In the genomic region with DNA sequence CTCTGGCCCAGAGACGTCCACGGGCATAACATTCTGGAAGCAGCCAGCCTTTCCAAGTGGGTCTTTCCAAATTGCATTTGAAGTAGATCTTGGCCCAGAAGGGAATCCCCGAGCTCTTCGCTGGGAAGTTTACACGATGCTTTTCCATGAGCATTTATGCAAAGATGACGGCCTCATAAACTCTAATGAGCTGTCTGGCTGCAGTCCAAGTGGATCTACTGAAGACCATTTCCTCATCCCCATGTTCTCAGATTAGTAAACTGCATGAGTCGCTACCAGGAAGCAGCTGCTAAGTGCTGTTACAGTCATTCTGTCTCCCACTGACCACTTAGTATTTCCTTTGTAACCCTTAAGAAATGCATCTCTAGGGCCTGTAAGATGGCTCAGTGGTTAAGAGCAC, we compare ENCODE assay signal across 11 mouse cellular contexts. TPM values are rescaled to one million over a fixed set of nuclear protein-coding genes. Genes with fewer than 3 reads are reported as not detected.
DNase-seq lines count a peak whose midpoint lies in the region; ATAC-seq and TF ChIP-seq lines count a peak whose summit lies in the region.
"Had no signal": no experiment of that assay in that cellular context is flagged by ENCODE, and none has a peak within 500 bp of the region (broad histone marks: within the 10 kb centered on the region; RNA-seq: fewer than 3 reads in every experiment).

No protein-coding gene starts in this region.

- no peak overlapping the region for H3K9ac ChIP-seq in kidney, postnatal 0 days (ENCODE audit: low read depth, low read length)
- no peak overlapping the region for H3K9ac ChIP-seq in kidney, embryonic 14.5 days (ENCODE audit: low read depth, low read length)
- no peak overlapping the region for H3K9ac ChIP-seq in heart, embryonic 15.5 days
- H3K9ac ChIP-seq: forebrain, postnatal 0 days; liver, postnatal 0 days; neural tube, embryonic 12.5 days had no signal

- H3K4me1 ChIP-seq in kidney, postnatal 0 days (replicated peaks; ENCODE audit: insufficient read depth, low read length) = peaks cover 4% of the 10 kb centered on the region; the same call in 1 of the 2 replicates
- peaks cover 14% of the 10 kb centered on the region for H3K4me1 ChIP-seq in kidney, embryonic 14.5 days (ENCODE audit: control insufficient read depth, insufficient read depth, low read length)
- peaks cover 34% of the 10 kb centered on the region for H3K4me1 ChIP-seq in heart, embryonic 15.5 days (replicated peaks)

- WGBS in kidney, postnatal 0 days = 46% methylated on average over 7 of the region's 7 CpGs
- WGBS in kidney, embryonic 14.5 days = 60% methylated on average over 7 of the region's 7 CpGs
- 42% methylated on average over 7 of the region's 7 CpGs for WGBS in heart, embryonic 15.5 days

- no peak overlapping the region for H3K27ac ChIP-seq in kidney, postnatal 0 days
- no peak overlapping the region for H3K27ac ChIP-seq in kidney, embryonic 14.5 days (ENCODE audit: low read depth, low read length)
- peak overlapping the region; percentile 29 for H3K27ac ChIP-seq in heart, embryonic 15.5 days
- H3K27ac ChIP-seq: neural tube, embryonic 12.5 days had no signal

- no peaks in the 10 kb centered on the region for H3K27me3 ChIP-seq in kidney, postnatal 0 days (ENCODE audit: insufficient read depth, low read length)
- H3K27me3 ChIP-seq in kidney, embryonic 14.5 days (ENCODE audit: control insufficient read depth, insufficient read depth, low read length) = no peaks in the 10 kb centered on the region
- 0 out of 2 replicates have a peak, but pooled peaks cover 3% of the 10 kb centered on the region for H3K27me3 ChIP-seq in heart, embryonic 15.5 days

- DNase-seq in kidney, postnatal 0 days (ENCODE audit: low spot score) = peak; percentile 82
- peak; percentile 94 for DNase-seq in NIH3T3 (ENCODE audit: low read depth)
- no peak for DNase-seq in left cerebral cortex, postnatal 25 days (ENCODE audit: low spot score in 2 of 2)
- DNase-seq in left cerebral cortex, adult 8-10 months (ENCODE audit: low spot score in 2 of 2) = no peak
- DNase-seq: cerebellum, adult 2 months; forebrain, postnatal 0 days; liver, postnatal 0 days had no signal

- H3K4me3 ChIP-seq in kidney, postnatal 0 days (replicated peaks; ENCODE audit: low read depth, low read length) = no peak overlapping the region
- H3K4me3 ChIP-seq in kidney, embryonic 14.5 days (ENCODE audit: low read length) = no peak overlapping the region
- no peak overlapping the region for H3K4me3 ChIP-seq in heart, embryonic 15.5 days
- H3K4me3 ChIP-seq: neural tube, embryonic 12.5 days had no signal

- no peak overlapping the region for H3K4me2 ChIP-seq in kidney, postnatal 0 days (ENCODE audit: low read length)
- H3K4me2 ChIP-seq in kidney, embryonic 14.5 days (replicated peaks; ENCODE audit: low read depth, low read length) = no peak overlapping the region
- H3K4me2 ChIP-seq in heart, embryonic 15.5 days = no peak overlapping the region
- H3K4me2 ChIP-seq: neural tube, embryonic 12.5 days had no signal

- no peaks in the 10 kb centered on the region for H3K9me3 ChIP-seq in kidney, postnatal 0 days (replicated peaks; ENCODE audit: low read length)
- H3K9me3 ChIP-seq in kidney, embryonic 14.5 days (ENCODE audit: control insufficient read depth, low read length) = no peaks in the 10 kb centered on the region
- H3K9me3 ChIP-seq in heart, embryonic 15.5 days (replicated peaks) = no peaks in the 10 kb centered on the region
- H3K9me3 ChIP-seq: neural tube, embryonic 12.5 days had no signal

- no peaks in the 10 kb centered on the region for H3K36me3 ChIP-seq in kidney, postnatal 0 days (ENCODE audit: insufficient read depth, low read length)
- no peaks in the 10 kb centered on the region for H3K36me3 ChIP-seq in kidney, embryonic 14.5 days (ENCODE audit: control insufficient read depth, insufficient read depth, low read length)
- H3K36me3 ChIP-seq in heart, embryonic 15.5 days = no peaks in the 10 kb centered on the region
- H3K36me3 ChIP-seq: neural tube, embryonic 12.5 days had no signal

- no peak for TF ChIP-seq CTCF in kidney, postnatal 0 days (IDR thresholded peaks at IDR 0.05; ENCODE audit: low read depth)

- intact Hi-C loops in left cerebral cortex, postnatal 25 days (cut with DNase I) = no loop called here

- no peak for ATAC-seq in kidney, postnatal 0 days (replicated peaks; ENCODE audit: low FRiP score, low read depth)
- ATAC-seq in kidney, embryonic 14.5 days (ENCODE audit: low FRiP score, low TSS enrichment) = no peak
- no peak for ATAC-seq in heart, embryonic 15.5 days (replicated peaks; ENCODE audit: insufficient number of reproducible peaks, insufficient read depth, low FRiP score, low read depth)
- peak; percentile 42; the same call in 1 of the 2 replicates for ATAC-seq in megakaryocyte progenitor cell, adult 5-6 weeks (replicated peaks; ENCODE audit: poor library complexity)
- ATAC-seq: forebrain, postnatal 0 days; liver, postnatal 0 days had no signal

RNA-seq across cellular contexts. Expression of a gene that starts 42.4 kb away (rescaled TPM):
- polyA plus RNA-seq in kidney, postnatal 0 days (2015; fragmentation: Nextera tagmentation; extraction: Ambion mirVana) = 58.2 and 62.3 TPM in 2 replicates
- polyA plus RNA-seq in kidney, embryonic 14.5 days (2014; fragmentation: Nextera tagmentation; extraction: Ambion mirVana) = 33.3 and 45.3 TPM in 2 replicates
- 26.9 and 32.1 TPM in 2 replicates for polyA plus RNA-seq in heart, embryonic 15.5 days (2015; fragmentation: Nextera tagmentation; extraction: Ambion mirVana)
- total RNA-seq in megakaryocyte progenitor cell, adult 5-6 weeks (2015) = 5.3 and 12.5 TPM in 2 replicates
- 5.2 and 5.9 TPM in 2 replicates for total RNA-seq in megakaryocyte progenitor cell, adult 5-6 weeks (2017)
- total RNA-seq in left cerebral cortex, postnatal 25 days (2021) = 10 to 100 TPM; 45.0 to 47.0 TPM
- total RNA-seq in left cerebral cortex, adult 8-10 months (2022) = 10 to 100 TPM; 42.5 to 47.9 (median 45.1) TPM

Comparison
In these comparisons a context has a peak if more than half of its experiments do, and no peak if none do; other contexts are left out.
1. DNase-seq: peak in kidney, postnatal 0 days (single experiment) and NIH3T3 (single experiment); none in left cerebral cortex, postnatal 25 days (0 of 2) and left cerebral cortex, adult 8-10 months (0 of 2).